Mouse (Mus musculus) retina, postnatal 1 day (tissue): ENCODE data around the gene Htatsf1.

Experiments
- DNase-seq: peaks from one replicate; pipeline ENCODE4 v3.0.0-alpha.2; 2012

Gene Htatsf1

GRCm38 (mm10) chrX:57053174-57053992, at the start of gene Htatsf1:
Gene Htatsf1, plus strand, starts transcription at chrX:57053583.
- DNase-seq: peak; percentile 91

- no peak for DNase-seq
Measured at GRCm38 (mm10) chrX:57012891-57013290, 40.5 kb upstream of the Htatsf1 start.

GRCm38 (mm10) chrX:57042774-57043173, 10.6 kb upstream of the Htatsf1 start, which contains the start of gene Brs3:
Gene Brs3, plus strand, starts transcription at chrX:57043074.
- DNase-seq: no peak

GRCm38 (mm10) chrX:57043869-57044268, 9.5 kb upstream of the Htatsf1 start:
- no peak for DNase-seq

GRCm38 (mm10) chrX:57052848-57053173, 572 bp upstream of the Htatsf1 start:
- DNase-seq: no peak

- no peak for DNase-seq
Measured at GRCm38 (mm10) chrX:57053993-57054385, 606 bp downstream of the Htatsf1 start.

- no peak for DNase-seq
Measured at GRCm38 (mm10) chrX:57081496-57081895, 28.1 kb downstream of the Htatsf1 start.

GRCm38 (mm10) chrX:57087806-57088205, 34.4 kb downstream of the Htatsf1 start, which contains the start of gene Vgll1:
Gene Vgll1, plus strand, starts transcription at chrX:57088106.
- no peak for DNase-seq

GRCm38 (mm10) chrX:57103415-57103814, 50.0 kb downstream of the Htatsf1 start:
- no peak for DNase-seq

GRCm38 (mm10) chrX:57106956-57107355, 53.6 kb downstream of the Htatsf1 start:
- no peak for DNase-seq
